Mouse (Mus musculus) brain, embryonic 14.5 days (tissue): ENCODE measurements around the gene Gm14214.
A peak's percentile ranks its signal among the peaks of the same experiment; 100 is the strongest.

Source experiments
- CTCF ChIP-seq: fragments of 200-500 bp; IDR thresholded peaks from 2 replicates; pipeline ENCODE4 v1.5.1; 2012; ENCODE audit warnings: inconsistent platforms, mild to moderate bottlenecking, moderate library complexity, borderline replicate concordance; ENCODE audit not compliant: insufficient read depth, insufficient read length; ENCODE audit errors: extremely low read depth
- POLR2A ChIP-seq: fragments of 200-500 bp; IDR thresholded peaks from 2 replicates; pipeline ENCODE4 v1.6.1; 2012; ENCODE audit warnings: mild to moderate bottlenecking, inconsistent platforms, borderline replicate concordance; ENCODE audit not compliant: poor library complexity, insufficient read depth, insufficient read length, severe bottlenecking; ENCODE audit errors: extremely low read depth

DNA sequence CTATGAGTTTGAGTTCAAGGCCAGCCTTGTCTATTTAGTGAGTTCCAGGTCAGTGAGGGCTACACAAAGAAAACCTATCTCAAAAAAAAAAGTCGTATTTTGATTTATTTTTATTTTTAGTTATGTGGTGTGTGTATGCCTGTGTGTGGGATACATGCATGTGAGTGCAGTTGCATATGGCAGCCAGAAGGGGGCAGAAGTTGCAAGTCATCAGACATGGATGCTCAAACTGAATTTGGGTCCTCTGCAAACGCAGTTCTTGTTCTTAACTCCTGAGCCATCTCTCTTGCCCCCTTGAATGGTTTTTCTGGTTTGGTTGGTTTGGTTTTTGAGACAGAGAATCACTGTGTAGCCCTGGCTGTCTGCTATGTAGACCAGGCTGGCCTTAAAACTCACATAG is 21.4 kb downstream of the Gm14214 start:
- TF ChIP-seq CTCF, result peak; percentile 51; the same call in 1 of the 2 replicates
- TF ChIP-seq POLR2A, result no peak
